Mouse (Mus musculus): ENCODE measurements at regions not wholly inside any gene's neighbourhood (a gene's known extent, or its start where the extent isn't known, plus 50 kb on each side); places are given as distances from the start of the nearest gene placed in this dataset.

DNA sequence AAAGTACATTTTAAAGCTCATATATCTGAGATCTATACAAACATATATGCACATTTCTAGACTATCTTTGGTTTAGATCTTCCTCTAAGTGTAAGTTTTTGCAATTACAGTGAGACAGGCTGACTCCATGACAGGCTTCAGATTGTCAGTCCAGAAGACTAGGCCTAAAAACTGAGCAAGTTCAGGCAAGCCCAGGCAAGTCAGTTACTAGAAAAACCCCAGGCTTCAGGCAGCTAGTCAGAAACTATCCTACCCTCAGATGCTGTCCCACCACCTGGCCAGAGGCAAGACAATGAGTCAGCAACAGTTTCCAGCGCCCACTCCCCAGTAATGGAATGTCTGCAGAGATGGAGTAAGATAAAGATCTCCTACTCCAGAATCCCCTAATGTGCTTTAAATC, 53.4 kb upstream of the Qrfpr start:
- no peak for TF ChIP-seq CTCF (IDR thresholded peaks at IDR 0.05; ENCODE audit: low read depth)
- TF ChIP-seq EP300 (IDR thresholded peaks at IDR 0.05; ENCODE audit: low read depth) = no peak

All from liver, embryonic 14.5 days (tissue).